Mouse (Mus musculus): Measurements from ENCODE around the gene Dgat2. TPM values are rescaled to one million over a fixed set of nuclear protein-coding genes. Genes with fewer than 3 reads are reported as not detected.
A peak's percentile ranks its signal among the peaks of the same experiment; 100 is the strongest.

Dgat2 gene
- polyA plus RNA-seq, 1 experiment from 2014 or later: 60.1 TPM

DNA sequence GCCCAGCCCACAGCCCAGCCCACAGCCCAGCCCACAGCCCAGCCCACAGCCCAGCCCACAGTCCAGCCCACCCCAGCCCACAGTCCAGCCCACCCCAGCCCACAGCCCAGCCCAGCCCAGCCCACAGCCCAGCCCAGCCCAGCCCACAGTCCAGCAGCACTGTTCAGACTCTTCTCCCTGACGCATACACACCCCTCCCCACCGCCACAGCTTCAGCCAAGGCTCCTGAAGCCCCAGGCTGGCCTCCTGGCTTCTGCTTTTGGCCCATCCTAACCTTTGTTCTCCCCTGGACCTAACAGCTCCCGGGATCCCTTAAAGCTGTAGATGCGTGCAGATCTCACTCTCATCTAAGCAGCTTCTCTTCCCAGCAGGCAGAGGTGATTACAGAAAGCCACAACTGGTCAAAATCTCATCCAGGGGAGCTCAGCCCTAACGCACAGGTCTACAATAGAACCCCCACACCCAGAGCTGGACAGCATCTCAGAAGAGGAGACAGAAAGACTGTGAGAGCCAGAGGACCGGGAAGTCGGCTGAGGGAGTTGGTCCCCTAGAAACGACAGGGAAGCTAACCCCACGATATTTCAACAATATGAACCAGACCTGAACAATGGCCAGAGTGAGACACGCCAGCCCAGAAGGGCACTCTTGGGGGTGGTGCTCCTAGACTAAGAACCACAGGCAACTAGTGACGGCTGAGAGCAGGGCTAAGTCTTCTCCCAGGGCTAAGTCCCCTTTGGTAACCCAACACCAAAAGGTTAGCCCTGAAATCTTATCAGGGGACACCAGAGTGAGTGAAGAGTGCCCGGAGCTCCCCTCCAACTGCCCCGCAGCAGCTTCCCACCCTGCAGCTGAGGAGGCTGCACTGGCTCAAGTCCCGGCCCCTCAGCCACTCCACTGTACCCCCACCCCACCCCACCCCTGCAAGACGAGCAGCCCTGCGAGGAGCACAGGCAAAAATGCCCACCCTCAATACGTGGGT is 26.9 kb downstream of the Dgat2 start:
- Histone ChIP-seq H3K4me3 (ENCODE audit: low read depth, low read length) (peak overlapping the region; percentile 10; the same call in 1 of the 2 replicates), H3K9ac (ENCODE audit: low read depth, low read length) (no peak overlapping the region), H3K9me3 (ENCODE audit: control insufficient read depth, low read length) (no peaks in the 10 kb centered on the region), H3K4me1 (replicated peaks; ENCODE audit: control insufficient read depth, insufficient read depth, low read length) (peaks cover 28% of the 10 kb centered on the region), H3K27me3 (replicated peaks; ENCODE audit: control insufficient read depth, insufficient read depth, low read length) (no peaks in the 10 kb centered on the region), H3K4me2 (peak overlapping the region; percentile 51), H3K36me3 (ENCODE audit: control insufficient read depth, insufficient read depth, low read length) (no peaks in the 10 kb centered on the region), H3K27ac (ENCODE audit: low read depth, low read length) (peak overlapping the region; percentile 39)
- peak; percentile 70 for DNase-seq (ENCODE audit: low spot score)
- peak; percentile 66 for ATAC-seq (replicated peaks; ENCODE audit: low FRiP score)
- 15% methylated on average over 17 of the region's 17 CpGs for WGBS

DNA sequence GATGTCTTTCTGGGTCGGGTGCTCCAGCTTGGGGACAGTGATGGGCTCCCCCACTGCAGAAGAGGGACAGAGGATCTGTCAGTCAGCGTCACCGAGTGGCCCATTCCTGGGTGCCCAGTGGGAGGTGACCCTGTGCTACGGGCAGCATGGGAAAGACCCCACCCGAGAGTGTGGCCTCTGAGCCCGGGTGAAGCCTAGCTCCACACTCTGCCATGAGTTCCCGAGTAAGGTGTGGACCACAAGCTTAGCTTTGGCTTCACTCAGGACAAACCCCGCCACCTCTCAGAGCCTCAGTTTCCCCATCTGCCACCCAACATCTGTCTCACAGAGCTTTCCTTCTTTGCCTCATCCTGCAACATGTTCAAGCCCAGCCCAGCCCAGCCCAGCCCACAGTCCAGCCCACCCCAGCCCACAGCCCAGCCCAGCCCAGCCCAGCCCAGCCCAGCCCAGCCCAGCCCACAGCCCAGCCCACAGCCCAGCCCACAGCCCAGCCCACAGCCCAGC is 27.8 kb downstream of the Dgat2 start:
- Histone ChIP-seq H3K4me1 (replicated peaks; ENCODE audit: control insufficient read depth, insufficient read depth, low read length) (peaks cover 28% of the 10 kb centered on the region), H3K36me3 (ENCODE audit: control insufficient read depth, insufficient read depth, low read length) (no peaks in the 10 kb centered on the region), H3K4me3 (ENCODE audit: low read depth, low read length) (no peak overlapping the region), H3K9ac (ENCODE audit: low read depth, low read length) (no peak overlapping the region), H3K9me3 (ENCODE audit: control insufficient read depth, low read length) (no peaks in the 10 kb centered on the region), H3K27me3 (replicated peaks; ENCODE audit: control insufficient read depth, insufficient read depth, low read length) (no peaks in the 10 kb centered on the region), H3K27ac (ENCODE audit: low read depth, low read length) (no peak overlapping the region), H3K4me2 (peak overlapping the region; percentile 10; the same call in 1 of the 2 replicates)
- ATAC-seq (replicated peaks; ENCODE audit: low FRiP score): peak; percentile 40
- DNase-seq (ENCODE audit: low spot score): no peak
- 46% methylated on average over 8 of the region's 8 CpGs for WGBS

DNA sequence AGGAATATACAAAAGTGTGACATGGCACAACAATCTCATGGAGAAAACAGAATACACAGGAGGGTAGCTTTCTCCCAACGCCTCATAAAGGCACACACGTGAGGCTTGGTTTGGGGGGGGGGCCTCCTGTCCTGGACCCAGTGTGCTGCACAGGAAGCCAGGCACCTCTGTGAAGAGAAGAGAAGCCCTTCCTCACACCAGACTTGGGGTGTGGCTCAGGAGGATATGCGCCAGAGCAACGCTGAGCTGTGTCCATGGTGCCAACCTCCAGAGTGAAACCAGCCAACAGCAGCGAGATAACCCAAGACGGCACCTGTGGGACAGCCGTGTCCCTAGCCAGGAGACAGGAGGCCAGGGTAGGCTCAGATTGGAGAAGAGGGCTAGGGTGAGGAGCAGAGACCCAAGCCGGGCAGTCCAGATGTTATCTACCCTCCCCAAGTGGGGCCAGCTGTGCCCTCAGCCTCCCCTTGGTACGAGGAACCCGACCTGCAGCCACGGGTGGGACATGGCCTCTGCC is 28.8 kb downstream of the Dgat2 start:
- Histone ChIP-seq H3K4me1 (replicated peaks; ENCODE audit: control insufficient read depth, insufficient read depth, low read length) (peaks cover 28% of the 10 kb centered on the region), H3K27me3 (replicated peaks; ENCODE audit: control insufficient read depth, insufficient read depth, low read length) (no peaks in the 10 kb centered on the region), H3K27ac (ENCODE audit: low read depth, low read length) (no peak overlapping the region), H3K36me3 (ENCODE audit: control insufficient read depth, insufficient read depth, low read length) (no peaks in the 10 kb centered on the region), H3K9ac (ENCODE audit: low read depth, low read length) (no peak overlapping the region), H3K9me3 (ENCODE audit: control insufficient read depth, low read length) (no peaks in the 10 kb centered on the region), H3K4me3 (ENCODE audit: low read depth, low read length) (no peak overlapping the region), H3K4me2 (no peak overlapping the region)
- ATAC-seq (replicated peaks; ENCODE audit: low FRiP score) (no peak), DNase-seq (ENCODE audit: low spot score) (no peak)
- WGBS: 78% methylated on average over 11 of the region's 11 CpGs

GRCm38 (mm10) chr7:99152756-99153155 is 29.8 kb downstream of the Dgat2 start:
- no peaks in the 10 kb centered on the region for H3K36me3 ChIP-seq (ENCODE audit: control insufficient read depth, insufficient read depth, low read length)
- H3K27ac ChIP-seq (ENCODE audit: low read depth, low read length): no peak overlapping the region
- H3K4me3 ChIP-seq (ENCODE audit: low read depth, low read length): no peak overlapping the region
- no peaks in the 10 kb centered on the region for H3K9me3 ChIP-seq (ENCODE audit: control insufficient read depth, low read length)
- H3K9ac ChIP-seq (ENCODE audit: low read depth, low read length): no peak overlapping the region
- peaks cover 28% of the 10 kb centered on the region for H3K4me1 ChIP-seq (replicated peaks; ENCODE audit: control insufficient read depth, insufficient read depth, low read length)
- H3K4me2 ChIP-seq: no peak overlapping the region
- H3K27me3 ChIP-seq (replicated peaks; ENCODE audit: control insufficient read depth, insufficient read depth, low read length): no peaks in the 10 kb centered on the region
- DNase-seq (ENCODE audit: low spot score): no peak
- no peak for ATAC-seq (replicated peaks; ENCODE audit: low FRiP score)
- 80% methylated on average over 8 of the region's 8 CpGs for WGBS

DNA sequence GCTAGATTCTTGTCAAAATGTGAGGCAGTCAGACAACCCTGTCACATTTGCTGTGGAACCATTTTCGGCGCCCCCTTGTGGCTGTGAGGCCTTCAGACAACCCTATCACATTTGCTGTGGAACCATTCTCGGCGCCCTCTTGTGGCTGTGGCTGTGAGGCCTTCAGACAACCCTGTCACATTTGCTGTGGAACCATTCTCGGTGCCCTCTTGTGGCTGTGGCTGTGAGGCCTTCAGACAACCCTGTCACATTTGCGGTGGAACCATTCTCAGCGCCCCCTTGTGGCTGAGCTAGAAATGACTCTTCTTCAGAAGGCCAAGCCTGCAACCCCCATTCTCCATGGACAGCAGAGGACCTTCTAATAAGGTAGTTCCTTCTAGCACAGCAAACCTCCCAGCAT is 31.2 kb downstream of the Dgat2 start:
- no peak overlapping the region for H3K4me3 ChIP-seq (ENCODE audit: low read depth, low read length)
- no peaks in the 10 kb centered on the region for H3K27me3 ChIP-seq (replicated peaks; ENCODE audit: control insufficient read depth, insufficient read depth, low read length)
- no peak overlapping the region for H3K4me2 ChIP-seq
- H3K27ac ChIP-seq (ENCODE audit: low read depth, low read length): no peak overlapping the region
- H3K4me1 ChIP-seq (replicated peaks; ENCODE audit: control insufficient read depth, insufficient read depth, low read length): peaks cover 21% of the 10 kb centered on the region
- 5% methylated on average over 7 of the region's 7 CpGs for WGBS
- H3K9ac ChIP-seq (ENCODE audit: low read depth, low read length): no peak overlapping the region
- H3K9me3 ChIP-seq (ENCODE audit: control insufficient read depth, low read length): no peaks in the 10 kb centered on the region
- peak; percentile 56 for ATAC-seq (replicated peaks; ENCODE audit: low FRiP score)
- H3K36me3 ChIP-seq (ENCODE audit: control insufficient read depth, insufficient read depth, low read length): no peaks in the 10 kb centered on the region
- DNase-seq (ENCODE audit: low spot score): peak; percentile 85

DNA sequence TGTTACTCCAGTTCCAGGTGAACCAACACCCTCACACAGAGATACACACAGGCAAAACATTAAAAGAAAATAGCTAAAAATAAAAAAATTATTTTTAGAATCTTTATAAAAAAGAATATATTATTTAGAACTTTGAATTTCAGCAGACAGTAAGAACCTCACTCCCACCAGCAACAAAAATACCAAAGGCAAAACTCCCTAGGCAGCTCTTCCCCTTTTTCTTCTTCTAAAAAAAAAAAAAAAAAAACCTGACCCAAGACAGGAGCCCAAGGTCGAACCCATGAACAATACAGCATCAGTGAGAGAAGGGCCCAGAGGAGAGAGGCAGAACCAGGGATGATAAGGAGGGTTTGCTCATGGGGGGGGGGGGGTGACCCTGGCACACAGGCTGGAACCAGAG is 33.5 kb downstream of the Dgat2 start:
- Histone ChIP-seq H3K4me3 (ENCODE audit: low read depth, low read length) (no peak overlapping the region), H3K36me3 (ENCODE audit: control insufficient read depth, insufficient read depth, low read length) (no peaks in the 10 kb centered on the region), H3K4me2 (no peak overlapping the region), H3K27ac (ENCODE audit: low read depth, low read length) (no peak overlapping the region), H3K9me3 (ENCODE audit: control insufficient read depth, low read length) (no peaks in the 10 kb centered on the region), H3K4me1 (replicated peaks; ENCODE audit: control insufficient read depth, insufficient read depth, low read length) (0 out of 2 replicates have a peak, but pooled peaks cover 7% of the 10 kb centered on the region), H3K9ac (ENCODE audit: low read depth, low read length) (no peak overlapping the region), H3K27me3 (replicated peaks; ENCODE audit: control insufficient read depth, insufficient read depth, low read length) (no peaks in the 10 kb centered on the region)
- WGBS: 20% methylated on average over 1 of the region's 1 CpGs
- ATAC-seq (replicated peaks; ENCODE audit: low FRiP score): no peak
- no peak for DNase-seq (ENCODE audit: low spot score)

DNA sequence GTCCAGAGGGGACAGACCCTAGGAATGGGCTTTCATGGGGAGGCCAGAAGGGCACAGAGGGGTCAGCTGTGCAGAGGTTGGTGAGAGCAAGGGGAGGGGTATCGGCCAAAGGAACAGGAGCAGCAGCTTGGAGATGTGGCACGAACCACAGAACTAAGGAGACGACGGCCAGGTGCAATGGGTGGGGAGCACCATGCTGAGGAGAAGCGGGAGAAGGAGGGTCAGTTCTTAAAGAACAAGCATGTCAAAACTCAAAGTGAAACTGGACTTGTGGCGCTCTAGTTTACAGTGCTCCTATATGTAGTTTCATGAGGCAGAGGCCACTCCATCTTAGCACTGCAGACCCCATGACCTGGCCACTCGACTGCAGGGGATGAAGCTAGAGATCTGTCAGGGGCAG is 35.0 kb downstream of the Dgat2 start:
- Histone ChIP-seq H3K4me2 (no peak overlapping the region), H3K4me3 (ENCODE audit: low read depth, low read length) (no peak overlapping the region), H3K4me1 (replicated peaks; ENCODE audit: control insufficient read depth, insufficient read depth, low read length) (0 out of 2 replicates have a peak, but pooled peaks cover 3% of the 10 kb centered on the region), H3K9me3 (ENCODE audit: control insufficient read depth, low read length) (no peaks in the 10 kb centered on the region), H3K9ac (ENCODE audit: low read depth, low read length) (0 out of 2 replicates have a peak overlapping the region, but pooled peaks have one; percentile 5), H3K27ac (ENCODE audit: low read depth, low read length) (no peak overlapping the region), H3K36me3 (ENCODE audit: control insufficient read depth, insufficient read depth, low read length) (no peaks in the 10 kb centered on the region), H3K27me3 (replicated peaks; ENCODE audit: control insufficient read depth, insufficient read depth, low read length) (no peaks in the 10 kb centered on the region)
- DNase-seq (ENCODE audit: low spot score) (no peak), ATAC-seq (replicated peaks; ENCODE audit: low FRiP score) (no peak)
- 78% methylated on average over 7 of the region's 7 CpGs for WGBS

GRCm38 (mm10) chr7:99146906-99147305 is 35.6 kb downstream of the Dgat2 start:
- Histone ChIP-seq H3K9ac (ENCODE audit: low read depth, low read length) (0 out of 2 replicates have a peak overlapping the region, but pooled peaks have one; percentile 5), H3K4me2 (no peak overlapping the region), H3K9me3 (ENCODE audit: control insufficient read depth, low read length) (no peaks in the 10 kb centered on the region), H3K4me3 (ENCODE audit: low read depth, low read length) (no peak overlapping the region), H3K27me3 (replicated peaks; ENCODE audit: control insufficient read depth, insufficient read depth, low read length) (no peaks in the 10 kb centered on the region), H3K27ac (ENCODE audit: low read depth, low read length) (no peak overlapping the region), H3K36me3 (ENCODE audit: control insufficient read depth, insufficient read depth, low read length) (no peaks in the 10 kb centered on the region), H3K4me1 (replicated peaks; ENCODE audit: control insufficient read depth, insufficient read depth, low read length) (0 out of 2 replicates have a peak, but pooled peaks cover 3% of the 10 kb centered on the region)
- 59% methylated on average over 7 of the region's 7 CpGs for WGBS
- ATAC-seq (replicated peaks; ENCODE audit: low FRiP score): no peak
- no peak for DNase-seq (ENCODE audit: low spot score)

Measured in liver, embryonic 11.5 days (tissue).